Mouse (Mus musculus): Measurements from ENCODE around the gene Usp54. TPM values are rescaled to one million over a fixed set of nuclear protein-coding genes. Genes with fewer than 3 reads are reported as not detected.

The Usp54 gene
- polyA plus RNA-seq, 1 experiment from 2014 or later = 12.5 TPM

DNA sequence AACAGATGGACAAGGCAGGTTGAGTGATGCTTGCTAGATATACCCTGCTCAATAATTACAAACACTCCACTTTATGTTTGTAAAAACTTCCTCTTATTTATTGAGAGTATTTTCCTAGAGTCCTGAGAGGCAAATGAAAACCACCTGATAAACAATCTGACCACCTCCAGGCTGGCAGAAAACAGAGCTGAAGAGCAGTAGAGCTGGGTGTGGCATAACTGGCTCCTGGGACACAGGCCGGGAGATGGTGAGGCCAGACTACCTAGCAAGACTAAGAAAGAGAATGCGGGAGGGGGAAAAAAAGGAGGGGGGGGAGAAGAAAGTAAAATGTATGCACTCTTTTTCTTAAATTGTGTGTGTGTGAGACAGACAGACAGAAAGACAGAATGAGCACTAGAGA, 18.5 kb downstream of the Usp54 start:
- no peak overlapping the region for H3K4me3 ChIP-seq (replicated peaks)
- H3K36me3 ChIP-seq = peaks cover 5% of the 10 kb centered on the region; the same call in 1 of the 2 replicates
- no peaks in the 10 kb centered on the region for H3K4me1 ChIP-seq (replicated peaks)
- WGBS = 91% methylated on average over 2 of the region's 2 CpGs
- H3K9me3 ChIP-seq = no peaks in the 10 kb centered on the region
- H3K9ac ChIP-seq (replicated peaks) = no peak overlapping the region
- H3K4me2 ChIP-seq (replicated peaks) = no peak overlapping the region
- ATAC-seq = no peak
- H3K27ac ChIP-seq = no peak overlapping the region
- H3K27me3 ChIP-seq = no peaks in the 10 kb centered on the region

DNA sequence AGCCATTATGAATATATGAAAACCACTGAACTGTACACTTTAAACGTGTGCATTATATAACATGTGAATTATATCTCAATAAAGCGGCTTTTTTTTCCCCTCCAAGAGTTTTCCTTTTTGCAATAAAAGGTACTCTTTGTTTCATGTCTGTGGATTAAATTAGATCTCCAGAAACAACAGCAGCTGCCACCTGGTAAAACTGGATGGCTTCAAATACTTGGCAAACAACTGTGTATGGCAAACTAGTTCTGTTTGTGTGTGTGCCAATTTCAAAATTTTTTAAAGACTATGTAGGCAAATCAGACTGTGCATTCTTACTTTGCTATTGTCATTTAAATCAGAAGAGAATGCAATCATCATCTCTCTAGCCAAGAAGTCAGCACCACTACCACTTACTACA, 19.0 kb downstream of the Usp54 start:
- H3K4me1 ChIP-seq (replicated peaks) = no peaks in the 10 kb centered on the region
- peaks cover 5% of the 10 kb centered on the region; the same call in 1 of the 2 replicates for H3K36me3 ChIP-seq
- 92% methylated on average over 2 of the region's 2 CpGs for WGBS
- H3K4me3 ChIP-seq (replicated peaks) = no peak overlapping the region
- H3K27me3 ChIP-seq = no peaks in the 10 kb centered on the region
- ATAC-seq = no peak
- H3K27ac ChIP-seq = no peak overlapping the region
- no peak overlapping the region for H3K9ac ChIP-seq (replicated peaks)
- H3K4me2 ChIP-seq (replicated peaks) = no peak overlapping the region
- H3K9me3 ChIP-seq = no peaks in the 10 kb centered on the region

DNA sequence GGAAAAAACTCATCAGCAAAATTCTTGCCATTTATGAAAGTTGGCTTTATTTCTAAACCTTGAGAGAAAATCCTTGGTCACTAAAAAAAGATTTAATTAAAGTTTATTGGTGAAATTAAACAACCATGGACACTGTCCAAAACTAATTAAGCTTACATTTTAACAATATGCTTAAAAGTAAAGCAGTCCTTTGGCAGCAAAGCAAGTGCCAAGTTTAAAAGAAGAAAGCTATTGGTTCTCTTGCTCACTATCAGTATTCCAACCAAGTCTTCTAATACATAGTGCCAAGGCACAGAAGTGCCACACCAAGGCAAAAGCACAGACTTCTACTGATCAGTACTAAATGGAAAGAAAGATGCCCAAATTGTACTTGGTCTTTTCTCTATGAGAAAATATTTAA, 21.7 kb downstream of the Usp54 start:
- Histone ChIP-seq H3K36me3 (peaks cover 5% of the 10 kb centered on the region; the same call in 1 of the 2 replicates), H3K4me1 (replicated peaks) (0 out of 2 replicates have a peak, but pooled peaks cover 3% of the 10 kb centered on the region), H3K4me3 (replicated peaks) (no peak overlapping the region), H3K4me2 (replicated peaks) (no peak overlapping the region), H3K27me3 (no peaks in the 10 kb centered on the region), H3K27ac (no peak overlapping the region), H3K9ac (replicated peaks) (no peak overlapping the region), H3K9me3 (no peaks in the 10 kb centered on the region)
- ATAC-seq = no peak

DNA sequence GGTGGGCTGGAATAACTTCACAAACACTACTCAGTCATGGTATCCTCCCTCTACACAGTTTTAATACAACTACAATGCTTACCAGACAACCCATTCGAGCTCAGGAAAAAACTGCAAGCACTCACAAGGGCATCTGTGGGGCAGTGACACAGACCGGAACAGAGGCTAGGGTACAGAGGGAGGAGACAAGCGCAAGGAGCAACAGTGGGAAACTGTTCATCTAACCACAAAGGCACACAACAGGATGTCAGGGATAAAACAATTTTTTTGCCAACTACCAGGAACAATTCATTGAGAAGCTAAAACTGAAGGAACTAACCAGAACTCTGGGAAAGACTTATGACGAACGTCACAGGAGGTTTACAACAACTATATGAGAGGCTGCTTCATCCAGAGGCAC, 22.7 kb downstream of the Usp54 start:
- Histone ChIP-seq H3K4me2 (replicated peaks) (no peak overlapping the region), H3K27ac (no peak overlapping the region), H3K4me1 (replicated peaks) (0 out of 2 replicates have a peak, but pooled peaks cover 3% of the 10 kb centered on the region), H3K9ac (replicated peaks) (no peak overlapping the region), H3K9me3 (no peaks in the 10 kb centered on the region), H3K27me3 (no peaks in the 10 kb centered on the region), H3K4me3 (replicated peaks) (no peak overlapping the region), H3K36me3 (peaks cover 5% of the 10 kb centered on the region; the same call in 1 of the 2 replicates)
- 83% methylated on average over 5 of the region's 5 CpGs for WGBS
- no peak for ATAC-seq

DNA sequence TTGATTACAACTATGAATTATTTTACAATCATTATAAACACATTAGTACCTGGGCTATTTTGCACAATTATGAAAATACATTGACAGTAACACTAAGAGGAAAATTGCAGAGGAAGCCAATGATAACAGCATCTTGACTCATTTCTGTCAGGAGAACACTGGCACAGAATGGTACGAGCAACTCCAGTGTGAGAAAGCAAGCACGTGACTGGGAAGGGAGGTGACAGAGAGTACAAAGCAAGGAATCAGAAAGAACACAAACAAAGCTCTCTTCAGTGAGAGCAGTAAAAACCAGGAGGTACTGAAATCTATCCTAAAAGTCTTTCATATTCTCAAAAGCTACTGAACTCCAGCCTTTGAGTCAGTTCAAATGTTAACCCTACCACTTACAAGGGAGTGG, 24.4 kb downstream of the Usp54 start:
- Histone ChIP-seq H3K4me1 (replicated peaks) (0 out of 2 replicates have a peak, but pooled peaks cover 3% of the 10 kb centered on the region), H3K36me3 (peaks cover 5% of the 10 kb centered on the region; the same call in 1 of the 2 replicates), H3K27me3 (no peaks in the 10 kb centered on the region), H3K9ac (replicated peaks) (no peak overlapping the region), H3K27ac (no peak overlapping the region), H3K4me3 (replicated peaks) (no peak overlapping the region), H3K4me2 (replicated peaks) (no peak overlapping the region), H3K9me3 (no peaks in the 10 kb centered on the region)
- ATAC-seq = no peak
- 40% methylated on average over 2 of the region's 2 CpGs for WGBS

DNA sequence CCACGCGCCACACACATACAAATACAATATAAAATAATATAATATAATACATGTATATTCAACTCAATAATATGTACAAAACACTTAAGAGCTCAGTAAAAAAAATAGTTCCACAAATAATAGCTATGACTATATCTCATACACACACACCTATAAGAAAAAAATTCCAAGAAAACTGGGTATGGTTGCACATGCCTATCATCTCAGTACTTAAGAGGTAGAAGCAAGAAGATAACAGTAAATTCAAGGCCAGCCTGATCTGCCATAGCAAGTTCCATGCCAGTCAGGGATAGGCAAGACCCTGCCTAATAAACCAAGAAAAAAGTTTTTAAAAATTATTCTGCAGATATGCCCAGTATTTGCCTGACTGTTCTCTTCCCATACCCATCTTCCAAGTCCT, 25.8 kb downstream of the Usp54 start:
- 98% methylated on average over 2 of the region's 2 CpGs for WGBS
- Histone ChIP-seq H3K27me3 (no peaks in the 10 kb centered on the region), H3K36me3 (peaks cover under 1% of the 10 kb centered on the region; the same call in 1 of the 2 replicates)

DNA sequence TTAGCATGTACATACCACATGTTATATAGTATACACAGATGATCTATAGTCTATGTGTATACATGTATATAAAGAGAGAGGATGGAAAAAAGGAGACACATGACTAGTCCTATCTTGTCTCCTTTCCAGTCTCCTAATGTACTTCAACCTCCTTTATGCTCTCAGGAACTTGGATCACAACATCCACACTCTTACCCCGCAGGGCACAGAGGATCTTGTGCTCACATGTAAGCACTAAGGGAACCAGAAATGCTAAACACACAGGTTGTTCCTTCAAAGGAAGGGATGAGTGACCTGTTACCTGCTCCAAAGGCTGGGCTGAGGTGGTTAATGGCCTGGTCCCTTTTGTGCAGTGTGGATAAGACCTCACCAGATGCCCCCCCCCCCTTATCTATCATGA, 28.0 kb downstream of the Usp54 start:
- no peak overlapping the region for H3K4me2 ChIP-seq (replicated peaks)
- H3K9me3 ChIP-seq = no peaks in the 10 kb centered on the region
- 0 out of 2 replicates have a peak, but pooled peaks cover 3% of the 10 kb centered on the region for H3K4me1 ChIP-seq (replicated peaks)
- no peak overlapping the region for H3K4me3 ChIP-seq (replicated peaks)
- H3K27me3 ChIP-seq = no peaks in the 10 kb centered on the region
- WGBS = 91% methylated on average over 1 of the region's 1 CpGs
- no peak overlapping the region for H3K27ac ChIP-seq
- no peaks in the 10 kb centered on the region for H3K36me3 ChIP-seq
- ATAC-seq = no peak
- H3K9ac ChIP-seq (replicated peaks) = no peak overlapping the region

More for the DNA sequence above, 25.8 kb downstream of the Usp54 start:
- Histone ChIP-seq H3K9ac (replicated peaks) (no peak overlapping the region), H3K9me3 (no peaks in the 10 kb centered on the region), H3K4me2 (replicated peaks) (no peak overlapping the region), H3K4me1 (replicated peaks) (0 out of 2 replicates have a peak, but pooled peaks cover 3% of the 10 kb centered on the region), H3K27ac (no peak overlapping the region), H3K4me3 (replicated peaks) (no peak overlapping the region)
- ATAC-seq = no peak

DNA sequence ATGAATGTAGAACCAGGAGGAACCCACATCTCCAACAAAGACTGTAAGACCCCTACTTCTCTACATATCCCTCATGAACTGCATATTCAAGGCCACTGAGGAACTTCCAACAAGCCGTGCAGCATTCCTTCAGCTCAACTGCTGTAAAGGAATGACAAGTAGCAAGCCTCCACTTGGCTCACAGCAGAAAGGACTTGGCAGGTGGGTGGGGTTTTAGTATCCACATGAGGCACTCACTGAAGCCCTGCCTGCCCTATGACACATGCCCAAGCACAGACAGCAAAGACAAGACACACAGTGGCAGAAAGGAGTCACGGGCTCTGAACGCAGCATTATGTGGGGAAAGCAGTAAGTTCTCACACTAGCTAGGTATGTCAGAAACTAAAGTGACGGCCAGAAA, 30.7 kb downstream of the Usp54 start:
- Histone ChIP-seq H3K4me1 (replicated peaks) (no peaks in the 10 kb centered on the region), H3K27ac (no peak overlapping the region), H3K4me2 (replicated peaks) (no peak overlapping the region), H3K27me3 (no peaks in the 10 kb centered on the region), H3K4me3 (replicated peaks) (no peak overlapping the region), H3K9me3 (no peaks in the 10 kb centered on the region), H3K9ac (replicated peaks) (no peak overlapping the region), H3K36me3 (peaks cover 10% of the 10 kb centered on the region)
- 90% methylated on average over 4 of the region's 4 CpGs for WGBS
- ATAC-seq = no peak

DNA sequence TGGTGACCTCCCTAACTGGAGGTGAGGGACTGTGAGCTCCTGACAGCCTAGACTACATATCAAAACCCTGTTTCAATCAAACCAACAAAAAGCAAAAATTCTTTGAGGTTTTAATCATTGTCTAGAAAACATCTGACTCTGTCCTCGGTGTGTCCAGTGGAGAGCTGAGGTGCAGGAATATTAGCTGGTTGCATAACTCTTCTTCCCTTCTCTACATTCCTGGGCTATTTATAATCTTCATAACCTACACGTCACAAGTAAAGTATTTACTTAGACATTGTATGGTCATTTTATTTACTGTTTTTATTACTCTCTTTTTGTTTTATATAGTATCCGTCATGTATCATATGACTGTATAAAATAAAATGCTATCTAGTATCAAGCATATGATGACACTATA, 31.3 kb downstream of the Usp54 start:
- ATAC-seq = no peak
- H3K27me3 ChIP-seq = no peaks in the 10 kb centered on the region
- H3K27ac ChIP-seq = no peak overlapping the region
- no peak overlapping the region for H3K9ac ChIP-seq (replicated peaks)
- no peaks in the 10 kb centered on the region for H3K9me3 ChIP-seq
- peaks cover 10% of the 10 kb centered on the region for H3K36me3 ChIP-seq
- 94% methylated on average over 3 of the region's 3 CpGs for WGBS
- no peaks in the 10 kb centered on the region for H3K4me1 ChIP-seq (replicated peaks)
- no peak overlapping the region for H3K4me2 ChIP-seq (replicated peaks)
- H3K4me3 ChIP-seq (replicated peaks) = no peak overlapping the region

DNA sequence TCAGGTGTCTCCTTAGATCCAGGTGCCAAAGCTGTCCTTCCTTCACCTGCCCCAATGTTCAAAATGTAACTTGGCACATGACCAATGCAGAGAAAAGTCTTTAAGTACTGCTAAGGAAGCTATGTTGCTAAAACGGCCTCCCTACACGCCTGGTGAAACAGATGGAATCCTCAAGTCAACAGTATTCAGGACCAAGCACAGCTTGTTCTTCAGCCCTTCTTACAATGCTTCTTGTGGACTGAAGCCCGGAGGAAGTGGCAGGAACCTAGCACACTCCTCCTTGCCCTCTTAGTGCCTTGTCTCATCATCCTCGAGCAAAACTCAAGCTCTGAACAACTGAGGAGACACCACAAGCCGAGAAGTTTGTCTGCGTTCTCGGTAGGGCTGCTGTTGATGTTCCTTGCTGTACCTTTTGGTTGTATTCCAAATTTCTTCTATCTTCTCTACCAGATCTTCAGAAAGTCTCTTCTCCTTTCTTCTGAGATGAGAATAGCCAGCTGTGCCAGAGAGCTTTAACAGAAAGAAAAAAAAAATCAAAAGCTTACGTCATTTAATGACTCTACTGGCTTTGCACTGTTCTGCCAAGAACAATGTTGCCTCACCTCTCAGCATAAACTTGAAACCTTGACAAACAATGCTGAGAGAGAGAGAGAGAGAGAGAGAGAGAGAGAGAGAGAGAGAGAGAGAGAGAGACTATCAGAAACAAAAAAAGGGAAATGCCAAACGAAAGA, 33.3 kb downstream of the Usp54 start:
- Histone ChIP-seq H3K4me3 (replicated peaks) (no peak overlapping the region), H3K9ac (replicated peaks) (no peak overlapping the region), H3K27ac (no peak overlapping the region), H3K4me1 (replicated peaks) (no peaks in the 10 kb centered on the region), H3K9me3 (no peaks in the 10 kb centered on the region), H3K27me3 (no peaks in the 10 kb centered on the region), H3K36me3 (peaks cover 10% of the 10 kb centered on the region), H3K4me2 (replicated peaks) (no peak overlapping the region)
- ATAC-seq = no peak
- WGBS = 87% methylated on average over 9 of the region's 9 CpGs

DNA sequence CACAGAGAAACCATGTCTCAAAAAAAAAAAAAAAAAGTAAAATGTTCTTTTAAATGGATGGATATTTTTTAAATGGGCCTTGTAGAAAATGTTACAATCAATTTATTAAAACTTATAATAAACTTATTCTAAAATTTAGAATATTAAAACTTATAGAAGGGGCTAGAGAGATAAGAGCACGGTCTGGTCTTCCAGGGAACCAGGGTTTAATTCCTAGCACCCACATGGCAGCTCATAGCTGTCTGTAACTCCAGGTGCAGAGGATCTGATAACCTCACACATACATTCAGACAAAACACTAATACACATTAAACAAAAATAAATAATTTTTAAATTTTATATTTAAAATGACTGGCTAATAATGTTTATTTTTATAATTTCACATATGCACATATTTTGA, 39.6 kb downstream of the Usp54 start:
- Histone ChIP-seq H3K9me3 (no peaks in the 10 kb centered on the region), H3K27me3 (no peaks in the 10 kb centered on the region), H3K27ac (no peak overlapping the region), H3K9ac (replicated peaks) (no peak overlapping the region), H3K4me1 (replicated peaks) (0 out of 2 replicates have a peak, but pooled peaks cover under 1% of the 10 kb centered on the region), H3K4me3 (replicated peaks) (no peak overlapping the region), H3K36me3 (peaks cover 2% of the 10 kb centered on the region; the same call in 1 of the 2 replicates), H3K4me2 (replicated peaks) (no peak overlapping the region)
- no peak for ATAC-seq
- 98% methylated on average over 1 of the region's 1 CpGs for WGBS

DNA sequence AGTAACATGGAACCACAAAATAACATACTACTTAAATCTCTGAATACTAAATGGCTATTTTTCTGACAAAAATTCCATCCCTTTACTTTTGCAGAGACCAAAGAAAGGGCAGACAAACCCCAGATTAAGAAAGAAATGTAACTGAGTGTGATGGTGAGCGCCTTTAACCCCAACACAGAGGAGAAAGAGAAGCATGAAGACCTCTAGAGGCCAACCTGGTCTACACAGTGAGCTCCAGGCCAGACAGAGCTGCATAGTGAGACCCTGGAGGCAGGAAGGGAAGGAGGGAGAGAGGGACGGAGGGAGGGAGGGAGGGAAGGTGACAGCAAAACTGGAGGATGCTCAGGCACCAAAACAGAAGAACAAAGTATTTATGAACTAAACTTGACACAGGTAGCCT, 40.7 kb downstream of the Usp54 start:
- no peaks in the 10 kb centered on the region for H3K36me3 ChIP-seq
- no peak for ATAC-seq
- no peaks in the 10 kb centered on the region for H3K9me3 ChIP-seq
- H3K4me1 ChIP-seq (replicated peaks) = peaks cover 11% of the 10 kb centered on the region
- H3K4me2 ChIP-seq (replicated peaks) = no peak overlapping the region
- H3K27ac ChIP-seq = no peak overlapping the region
- WGBS = 78% methylated on average over 2 of the region's 2 CpGs
- no peaks in the 10 kb centered on the region for H3K27me3 ChIP-seq
- H3K4me3 ChIP-seq (replicated peaks) = no peak overlapping the region
- no peak overlapping the region for H3K9ac ChIP-seq (replicated peaks)

DNA sequence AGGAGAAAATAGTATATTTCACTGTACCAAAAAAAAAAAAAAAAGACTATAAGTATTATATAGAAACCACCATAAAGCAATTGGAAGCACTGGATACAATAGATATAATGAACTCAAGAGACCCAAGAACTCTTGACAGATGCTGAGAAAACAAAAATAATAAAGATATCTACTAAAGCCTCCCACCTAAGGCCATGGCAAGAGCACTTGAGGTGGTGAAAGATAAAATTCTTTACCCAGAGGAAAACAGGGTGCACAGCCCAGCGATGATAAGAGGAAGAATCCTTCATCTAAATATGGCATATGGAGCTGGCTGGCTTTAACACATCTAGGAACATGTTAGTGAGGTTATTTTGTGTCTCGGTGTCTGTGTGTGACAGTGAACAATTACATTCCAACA, 41.3 kb downstream of the Usp54 start:
- Histone ChIP-seq H3K9me3 (no peaks in the 10 kb centered on the region), H3K4me1 (replicated peaks) (peaks cover 11% of the 10 kb centered on the region), H3K4me2 (replicated peaks) (no peak overlapping the region), H3K36me3 (no peaks in the 10 kb centered on the region), H3K27ac (no peak overlapping the region), H3K4me3 (replicated peaks) (no peak overlapping the region), H3K27me3 (no peaks in the 10 kb centered on the region), H3K9ac (replicated peaks) (no peak overlapping the region)
- no peak for ATAC-seq
- 90% methylated on average over 2 of the region's 2 CpGs for WGBS

Measured in midbrain, embryonic 13.5 days (tissue).